10 mouse cellular contexts compared by ENCODE assay signal in genomic region chr11:103285951-103286350, GRCm38 (mm10). TPM values are rescaled to one million over a fixed set of nuclear protein-coding genes. Genes with fewer than 3 reads are reported as not detected.
DNase-seq lines count a peak whose midpoint lies in the region; ATAC-seq and TF ChIP-seq lines count a peak whose summit lies in the region.
"Had no signal": no experiment of that assay in that cellular context is flagged by ENCODE, and none has a peak within 500 bp of the region (broad histone marks: within the 10 kb centered on the region; RNA-seq: fewer than 3 reads in every experiment).

No protein-coding gene starts in this region.

- no peak for ATAC-seq in hindbrain, embryonic 13.5 days (ENCODE audit: low FRiP score)

- intact Hi-C loops in gastrocnemius, postnatal 14 days (cut with DNase I; ENCODE audit: low total_unique reads): loop anchor here (5.0 kb wide), 1 partner anchor 36 kb away; no protein-coding TSS in a partner anchor

- TF ChIP-seq POLR2A in kidney, adult 2 months (IDR thresholded peaks at IDR 0.05; ENCODE audit: low read depth, low read length): no peak
- TF ChIP-seq POLR2A in thymus, adult 2 months (IDR thresholded peaks at IDR 0.05; ENCODE audit: control insufficient read depth, extremely low read depth, insufficient read depth, low read length, poor library complexity): no peak

- WGBS in kidney, adult 2 months: 34% methylated on average over 6 of the region's 6 CpGs
- 92% methylated on average over 6 of the region's 6 CpGs for WGBS in thymus, adult 2 months
- WGBS in hindbrain, embryonic 13.5 days: 60% methylated on average over 6 of the region's 6 CpGs

- peak overlapping the region; percentile 8 for H3K27ac ChIP-seq in kidney, adult 2 months (ENCODE audit: insufficient read depth, low read depth, low read length)
- H3K27ac ChIP-seq in thymus, adult 2 months (ENCODE audit: control insufficient read depth, insufficient read depth, low read length): no peak overlapping the region
- H3K27ac ChIP-seq in hindbrain, embryonic 13.5 days: no peak overlapping the region
- H3K27ac ChIP-seq: liver, embryonic 14.5 days had no signal

- no peaks in the 10 kb centered on the region for H3K36me3 ChIP-seq in kidney, adult 2 months (ENCODE audit: control insufficient read depth, insufficient read depth, low read length)
- no peaks in the 10 kb centered on the region for H3K36me3 ChIP-seq in thymus, adult 2 months (ENCODE audit: control insufficient read depth, insufficient read depth, low read length)
- H3K36me3 ChIP-seq in hindbrain, embryonic 13.5 days: no peaks in the 10 kb centered on the region
- H3K36me3 ChIP-seq: G1E had no signal

- H3K27me3 ChIP-seq in kidney, adult 2 months (replicated peaks; ENCODE audit: control insufficient read depth, insufficient read depth, low read length): no peaks in the 10 kb centered on the region
- no peaks in the 10 kb centered on the region for H3K27me3 ChIP-seq in thymus, adult 2 months (ENCODE audit: control insufficient read depth, insufficient read depth, low read length)
- H3K27me3 ChIP-seq in hindbrain, embryonic 13.5 days: 0 out of 2 replicates have a peak, but pooled peaks cover 3% of the 10 kb centered on the region

- H3K9me3 ChIP-seq in hindbrain, embryonic 13.5 days: no peaks in the 10 kb centered on the region
- H3K9me3 ChIP-seq: G1E had no signal

- no peak overlapping the region for H3K4me2 ChIP-seq in hindbrain, embryonic 13.5 days

- TF ChIP-seq CTCF in kidney, adult 2 months (conservative IDR thresholded peaks at IDR 0.05; ENCODE audit: insufficient read depth, insufficient read length, low read depth, low read length): no peak
- TF ChIP-seq CTCF in thymus, adult 2 months (IDR thresholded peaks at IDR 0.05; ENCODE audit: borderline replicate concordance, control insufficient read depth, extremely low read depth, insufficient read depth, low read length, poor library complexity): no peak

- peak; percentile 68 for DNase-seq in kidney, adult 2 months
- no peak for DNase-seq in kidney, adult 11 months
- peak; percentile 57 for DNase-seq in gastrocnemius, postnatal 14 days
- peak; percentile 75 for DNase-seq in kidney, postnatal 10 days
- DNase-seq in lung, postnatal 14 days: peak; percentile 67
- DNase-seq in thymus, adult 2 months: no peak
- DNase-seq in cerebellum, adult 18-20 months: no peak

- H3K4me1 ChIP-seq in kidney, adult 2 months (ENCODE audit: control insufficient read depth, insufficient read depth, low read length): 0 out of 2 replicates have a peak, but pooled peaks cover 3% of the 10 kb centered on the region
- H3K4me1 ChIP-seq in thymus, adult 2 months (replicated peaks; ENCODE audit: control insufficient read depth, insufficient read depth, low read length): 0 out of 2 replicates have a peak, but pooled peaks cover 5% of the 10 kb centered on the region
- H3K4me1 ChIP-seq in hindbrain, embryonic 13.5 days (replicated peaks): no peaks in the 10 kb centered on the region

- no peak overlapping the region for H3K9ac ChIP-seq in hindbrain, embryonic 13.5 days
- H3K9ac ChIP-seq: liver, embryonic 14.5 days had no signal

- no peak overlapping the region for H3K4me3 ChIP-seq in kidney, adult 2 months (ENCODE audit: insufficient read depth, low read depth, low read length)
- no peak overlapping the region for H3K4me3 ChIP-seq in thymus, adult 2 months (ENCODE audit: control insufficient read depth, insufficient read depth, low read length)
- H3K4me3 ChIP-seq in hindbrain, embryonic 13.5 days: no peak overlapping the region

RNA-seq across cellular contexts. Expression of gene Map3k14, which starts 18.7 kb away (rescaled TPM):
- 8.0 and 8.6 TPM in 2 replicates for polyA plus RNA-seq in kidney, adult 2 months (2012; rRNA removed)
- total RNA-seq in gastrocnemius, postnatal 14 days (2021): 1 to 10 TPM; 2.2 to 2.3 TPM
- 40.7 and 41.3 TPM in 2 replicates for polyA plus RNA-seq in thymus, adult 2 months (2012; rRNA removed)
- polyA plus RNA-seq in hindbrain, embryonic 13.5 days (2015; fragmentation: Nextera tagmentation; extraction: Ambion mirVana): 3.2 and 3.4 TPM in 2 replicates

Comparison
In these comparisons a context has a peak if more than half of its experiments do, and no peak if none do; other contexts are left out.
1. DNase-seq: peak in kidney, adult 2 months (single experiment), gastrocnemius, postnatal 14 days (single experiment), kidney, postnatal 10 days (single experiment) and lung, postnatal 14 days (single experiment); none in kidney, adult 11 months (single experiment), thymus, adult 2 months (single experiment) and cerebellum, adult 18-20 months (0 of 2).